Mouse (Mus musculus) inflammation-experienced regulatory T-cells, adult 16 weeks (primary cell): ENCODE measurements around the gene Prss33. TPM values are rescaled to one million over a fixed set of nuclear protein-coding genes. Genes with fewer than 3 reads are reported as not detected.

Experiments used
- polyA plus RNA-seq: library from polyadenylated mRNA; unstranded; fragments of 100-300 nt; shearing (Covaris generic); gene quantifications from one replicate; pipeline ENCODE4 v1.2.1, GENCODE M21; 2017

The Prss33 gene
- 0.39 TPM for polyA plus RNA-seq

DNA sequence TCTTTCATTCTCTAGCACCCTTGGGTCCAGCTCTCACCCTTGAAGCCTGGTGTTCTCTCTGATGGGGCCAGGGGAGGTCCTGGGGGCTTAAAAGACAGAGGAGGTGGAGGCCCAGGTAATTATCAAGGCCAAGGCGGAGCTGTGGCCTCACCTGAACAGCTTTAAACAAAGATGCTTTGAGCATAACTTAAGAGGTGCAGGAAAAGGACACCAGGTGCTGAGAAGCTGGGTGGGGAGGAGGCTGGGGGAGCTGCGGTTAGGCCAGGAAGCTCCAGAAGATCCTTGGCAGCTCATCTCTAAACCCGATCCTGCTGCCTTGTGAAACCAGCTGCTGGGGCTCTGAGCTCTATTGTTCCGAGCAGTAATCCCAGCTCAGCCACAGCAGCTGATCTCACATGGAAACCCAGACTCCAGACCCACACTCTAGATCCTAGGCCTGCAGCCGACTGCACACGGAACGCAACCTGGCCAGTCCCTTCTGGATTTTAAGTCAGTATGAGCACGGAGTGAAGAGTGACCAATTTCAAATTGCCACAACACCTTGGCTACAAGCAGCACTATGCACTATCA is at the start of gene Prss33:
Gene Prss33, minus strand, starts transcription at position 51 of the 570 bp plus-strand sequence.

DNA sequence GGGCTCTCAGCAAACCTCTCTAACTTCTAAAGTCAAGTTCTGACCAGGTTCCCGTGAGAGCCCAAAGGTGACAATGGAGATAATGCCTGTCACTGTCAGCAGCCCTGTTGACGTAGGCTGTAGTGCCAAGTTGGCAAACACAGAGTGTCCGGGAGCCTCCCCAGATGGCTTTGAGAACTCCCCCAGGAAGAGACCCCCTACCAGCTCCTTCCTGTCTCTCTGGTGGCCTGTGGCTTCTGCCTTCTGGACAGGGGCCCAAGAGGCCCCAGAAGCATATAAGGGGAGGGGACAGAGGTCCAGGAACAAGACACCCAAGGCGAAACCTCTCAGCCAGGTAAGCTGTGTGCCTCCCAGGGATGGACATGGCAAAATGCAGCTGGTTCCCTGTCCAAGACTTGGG is 44.7 kb upstream of the Prss33 start, which contains the start of the genes Dcpp1 and Dcpp2:
Gene Dcpp1, plus strand, starts transcription at position 301 of the 400 bp plus-strand sequence.
Gene Dcpp2, plus strand, starts transcription at position 305 of the 400 bp plus-strand sequence.

DNA sequence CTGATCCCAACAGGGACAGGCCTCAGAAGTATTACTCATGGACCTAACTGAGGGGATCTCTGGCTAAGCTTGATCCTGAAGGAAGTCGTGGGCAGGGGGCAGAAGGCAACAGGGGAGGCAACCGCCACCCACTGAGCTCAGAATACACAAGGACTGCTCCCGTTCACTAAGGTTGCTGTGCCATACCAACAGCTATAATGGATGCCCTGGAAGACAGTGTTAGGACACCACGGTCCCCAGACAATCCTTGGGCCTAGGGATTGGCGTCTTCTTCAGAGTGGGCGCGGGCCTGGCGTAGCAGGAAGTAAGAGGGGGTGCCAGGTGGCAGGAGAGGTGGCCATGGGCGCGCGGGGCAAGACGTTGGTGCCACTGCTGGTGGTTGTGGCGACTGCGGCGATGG is 31.9 kb upstream of the Prss33 start, which contains the start of gene Prss21:
Gene Prss21, plus strand, starts transcription at position 301 of the 400 bp plus-strand sequence.

DNA sequence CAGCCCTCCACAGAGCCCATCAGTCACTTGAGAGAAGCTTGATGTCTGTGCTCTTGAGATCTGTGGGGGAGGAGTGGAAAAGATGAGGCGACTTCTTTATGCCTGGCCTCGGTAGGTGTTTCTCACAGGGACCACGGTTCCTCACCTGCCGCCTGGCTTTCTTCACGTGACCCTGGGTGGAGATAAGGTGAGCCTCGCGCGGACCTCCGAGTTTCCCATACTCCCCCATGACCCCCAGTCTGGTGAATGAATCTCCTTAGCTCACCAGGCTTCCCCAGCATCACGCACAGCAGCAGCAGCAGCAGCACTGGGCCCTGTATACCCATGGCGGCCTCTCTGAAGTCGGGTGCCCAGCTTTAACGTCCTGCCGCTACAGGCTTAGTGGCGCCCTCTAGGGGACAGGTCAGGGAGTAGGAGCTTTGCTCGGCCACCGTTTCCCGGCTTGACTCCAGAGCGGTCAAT is 8.0 kb upstream of the Prss33 start, which contains the start of the genes Prss32 and Prss41:
Gene Prss32, plus strand, starts transcription at position 44 of the 462 bp plus-strand sequence.
Gene Prss41, minus strand, starts transcription at position 361 of the 462 bp plus-strand sequence.

DNA sequence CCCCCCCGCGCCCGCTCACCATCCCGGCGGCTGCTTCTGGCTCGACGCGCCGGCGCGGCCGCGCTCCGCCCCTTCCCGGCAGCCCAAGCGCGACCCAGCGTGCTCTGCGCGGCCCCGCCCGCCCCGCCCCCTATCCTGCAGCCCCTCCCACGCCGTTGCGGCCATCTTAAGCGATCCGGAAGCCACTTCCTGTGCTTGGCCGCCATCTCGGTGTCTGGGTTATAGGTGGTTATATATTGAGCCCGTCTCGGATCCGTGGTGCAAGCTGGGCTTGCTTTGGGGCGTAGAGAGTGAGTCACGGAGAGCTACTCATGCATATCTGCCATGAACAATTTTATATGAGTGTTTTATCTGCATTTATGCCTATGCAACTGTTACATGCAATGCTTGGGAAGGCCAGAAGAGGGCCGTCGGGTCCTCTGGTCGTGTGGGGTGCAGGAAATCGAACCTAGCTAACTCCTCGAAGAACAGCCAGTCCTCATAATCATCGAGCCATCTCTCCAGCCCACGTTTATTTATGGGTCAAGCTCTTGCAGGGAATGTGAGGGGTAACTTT is 6.7 kb downstream of the Prss33 start, which contains the start of gene Elob:
Gene Elob, minus strand, starts transcription at position 73 of the 556 bp plus-strand sequence.

DNA sequence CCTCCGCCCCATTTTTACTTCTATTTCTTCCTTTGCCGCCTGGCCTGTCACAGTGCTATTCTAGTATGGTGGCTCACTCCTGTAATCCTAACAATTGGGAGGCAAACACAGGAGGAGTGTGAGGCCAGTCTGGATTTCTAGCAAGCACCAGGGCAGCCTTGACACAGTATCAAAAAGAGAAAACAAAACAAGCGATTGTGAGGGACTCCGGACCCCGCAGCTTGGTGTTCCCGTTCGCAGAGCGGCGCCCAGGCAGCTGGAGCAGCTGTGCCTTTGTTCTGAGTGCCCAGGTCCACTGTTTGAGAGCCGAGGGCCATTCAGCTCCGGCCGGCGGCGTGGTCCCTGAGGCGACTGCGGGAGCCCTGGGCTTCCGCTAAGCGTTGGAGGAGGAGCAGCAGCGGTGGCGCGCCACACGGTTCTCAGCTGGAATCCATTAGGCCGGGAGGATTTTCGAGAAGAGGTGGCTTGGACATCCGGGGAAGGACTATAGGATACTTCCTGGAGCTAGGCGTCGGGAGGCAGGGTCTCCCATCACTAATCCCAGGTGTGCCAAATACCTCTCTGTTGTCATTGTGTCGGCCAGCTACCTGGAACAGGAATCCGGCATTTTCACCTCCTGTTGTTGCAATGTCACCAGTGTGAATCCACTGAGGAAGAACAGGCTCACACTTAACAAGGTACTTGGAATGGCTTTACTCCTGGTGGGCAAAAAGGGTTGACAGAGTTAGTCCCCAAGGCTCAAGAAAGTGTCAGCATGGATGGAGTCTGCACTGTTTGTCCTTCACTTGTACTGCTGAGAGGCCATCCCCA is 45.4 kb downstream of the Prss33 start, which contains the start of gene Srrm2:
Gene Srrm2, plus strand, starts transcription at position 264 of the 810 bp plus-strand sequence.

DNA sequence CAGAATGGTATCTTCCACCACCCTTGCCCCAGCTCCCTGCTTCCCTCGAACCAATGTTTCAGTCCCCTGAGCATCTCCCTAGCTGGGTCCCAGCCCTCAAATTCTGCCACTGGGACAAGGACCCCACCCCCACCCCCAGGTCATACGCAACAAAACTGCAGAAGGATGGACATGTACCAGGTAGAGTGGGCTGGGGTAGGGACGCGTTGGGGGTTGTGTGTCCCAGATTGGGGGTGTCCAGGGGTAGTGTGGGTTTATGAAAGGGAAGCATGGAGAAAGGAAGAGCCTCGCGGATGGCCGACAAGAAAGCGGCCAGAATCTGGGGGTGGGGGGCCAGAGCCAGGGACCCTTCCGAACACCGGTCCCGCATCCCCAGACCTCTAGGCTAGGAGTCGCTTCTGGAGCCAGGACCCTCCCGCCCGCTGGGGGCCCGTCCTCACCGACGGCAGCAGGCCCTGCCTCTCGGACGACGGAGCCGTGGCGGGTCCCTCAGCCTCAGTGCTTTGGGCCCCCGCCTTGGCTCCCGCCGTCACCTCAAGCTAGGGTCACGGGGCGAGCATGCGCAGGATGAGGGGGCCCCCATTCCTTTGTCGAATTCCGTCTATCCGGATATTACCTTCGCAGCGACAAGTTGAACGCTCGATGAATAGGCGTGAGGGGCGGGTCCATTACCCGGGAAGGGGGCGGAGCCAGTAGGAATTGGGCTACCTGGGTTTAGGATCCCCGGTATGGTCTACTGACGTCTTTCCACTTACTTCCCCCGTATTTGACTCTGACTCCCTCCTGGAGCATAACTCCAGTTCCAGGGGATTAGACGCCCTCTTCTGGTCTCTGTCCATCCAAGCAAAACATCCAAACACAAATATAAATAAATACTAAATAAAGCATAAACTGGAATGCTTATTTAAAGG is 50.0 kb downstream of the Prss33 start, which contains the start of gene Flywch2:
Gene Flywch2, minus strand, starts transcription at position 521 of the 911 bp plus-strand sequence.

Other genes with a start within 250 kb of the Prss33 start
- gene Zfp13, start 236.6 kb downstream of the Prss33 start, polyA plus RNA-seq, result not detected
- gene Zscan10, start 235.2 kb downstream of the Prss33 start, polyA plus RNA-seq, result 2.0 TPM
- 0.77 TPM for gene Mmp25, start 190.8 kb downstream of the Prss33 start, polyA plus RNA-seq
- gene Bicdl2, start 175.6 kb downstream of the Prss33 start, polyA plus RNA-seq, result not detected
- 68.4 TPM for gene Hcfc1r1, start 162.5 kb downstream of the Prss33 start, polyA plus RNA-seq
- gene Thoc6, start 162.2 kb downstream of the Prss33 start, polyA plus RNA-seq, result 33.8 TPM
- 9.2 TPM for gene Tnfrsf12a, start 158.6 kb downstream of the Prss33 start, polyA plus RNA-seq
- not detected for gene Cldn6, start 156.8 kb downstream of the Prss33 start, polyA plus RNA-seq
- gene Cldn9, start 152.0 kb downstream of the Prss33 start, polyA plus RNA-seq, result not detected
- gene 1520401A03Rik, start 113.3 kb downstream of the Prss33 start, polyA plus RNA-seq, result not detected
- 28.6 TPM for gene Pkmyt1, start 109.7 kb downstream of the Prss33 start, polyA plus RNA-seq
- 10.4 TPM for gene Paqr4, start 95.2 kb downstream of the Prss33 start, polyA plus RNA-seq
- 6.0 TPM for gene Kremen2, start 90.2 kb downstream of the Prss33 start, polyA plus RNA-seq
- 34.0 TPM for gene Flywch1, start 64.5 kb downstream of the Prss33 start, polyA plus RNA-seq
- 4.5 TPM for gene Flywch2, start 50.0 kb downstream of the Prss33 start, polyA plus RNA-seq
- 568 TPM for gene Srrm2, start 45.5 kb downstream of the Prss33 start, polyA plus RNA-seq
- gene Elob, start 6.9 kb downstream of the Prss33 start, polyA plus RNA-seq, result 672 TPM
- gene Prss32, start 7.8 kb upstream of the Prss33 start, polyA plus RNA-seq, result not detected
- gene Prss41, start 8.1 kb upstream of the Prss33 start, polyA plus RNA-seq, result 6.6 TPM
- not detected for gene Prss21, start 32.0 kb upstream of the Prss33 start, polyA plus RNA-seq
- gene Dcpp1, start 44.8 kb upstream of the Prss33 start, polyA plus RNA-seq, result not detected
- not detected for gene Dcpp2, start 44.8 kb upstream of the Prss33 start, polyA plus RNA-seq
- not detected for gene Dcpp3, start 81.4 kb upstream of the Prss33 start, polyA plus RNA-seq
- not detected for gene Sbp, start 105.6 kb upstream of the Prss33 start, polyA plus RNA-seq
- gene Sbpl, start 119.2 kb upstream of the Prss33 start, polyA plus RNA-seq, result not detected
- 0.26 TPM for gene Prss30, start 144.5 kb upstream of the Prss33 start, polyA plus RNA-seq
- not detected for gene Prss22, start 162.0 kb upstream of the Prss33 start, polyA plus RNA-seq
- 0.55 TPM for gene Prss27, start 202.1 kb upstream of the Prss33 start, polyA plus RNA-seq
- 12.9 TPM for gene Kctd5, start 237.4 kb upstream of the Prss33 start, polyA plus RNA-seq